Mouse (Mus musculus) lung, postnatal 0 days (tissue): Measurements from ENCODE around the gene Gm16181. TPM values are rescaled to one million over a fixed set of nuclear protein-coding genes. Genes with fewer than 3 reads are reported as not detected.

Source experiments
- ATAC-seq: fragments of 200-750 bp; cut with Nextera tagmentation; 2 replicates; pipeline ENCODE4 v1.8.0; 2017; ENCODE audit warnings: moderate library complexity
- DNase-seq: peaks from one replicate; pipeline ENCODE4 v3.0.0-alpha.2; 2016; ENCODE audit warnings: low spot score
- H3K27ac ChIP-seq: fragments of 300-500 bp; sonication (generic); 2 replicates; pipeline ENCODE4 v1.5.1; 2014; ENCODE audit warnings: antibody characterized with exemption, mild to moderate bottlenecking, low read length, mixed read lengths
- H3K27me3 ChIP-seq: fragments of 300-500 bp; sonication (generic); replicated peaks from 2 replicates; pipeline ENCODE4 v1.6.1; 2014; ENCODE audit warnings: low read length, mixed read lengths; ENCODE audit not compliant: insufficient read depth
- H3K36me3 ChIP-seq: fragments of 300-500 bp; sonication (generic); 2 replicates; pipeline ENCODE4 v1.6.1; 2014; ENCODE audit warnings: low read length, mixed read lengths; ENCODE audit not compliant: insufficient read depth
- H3K4me1 ChIP-seq: fragments of 300-500 bp; sonication (generic); 2 replicates; pipeline ENCODE4 v1.6.1; 2014; ENCODE audit warnings: antibody characterized with exemption, low read depth, low read length, mixed read lengths; ENCODE audit not compliant: insufficient read depth
- H3K4me2 ChIP-seq: fragments of 300-500 bp; sonication (generic); replicated peaks from 2 replicates; pipeline ENCODE4 v1.6.1; 2014; ENCODE audit warnings: low read depth, mild to moderate bottlenecking, low read length, moderate library complexity, mixed read lengths
- H3K4me3 ChIP-seq: fragments of 300-500 bp; sonication (generic); 2 replicates; pipeline ENCODE4 v1.5.1; 2014; ENCODE audit warnings: low read depth, low read length
- H3K9ac ChIP-seq: fragments of 300-500 bp; sonication (generic); replicated peaks from 2 replicates; pipeline ENCODE4 v1.6.1; 2014; ENCODE audit warnings: low read depth, mild to moderate bottlenecking
- H3K9me3 ChIP-seq: fragments of 300-500 bp; sonication (generic); 2 replicates; pipeline ENCODE4 v1.6.1; 2016; ENCODE audit warnings: low read length, mixed read lengths
- CTCF ChIP-seq: IDR thresholded peaks from 2 replicates; pipeline ENCODE4 v1.5.1; 2016; ENCODE audit warnings: antibody characterized with exemption, mild to moderate bottlenecking
- EP300 ChIP-seq: IDR thresholded peaks from 2 replicates; pipeline ENCODE4 v1.6.1; 2016; ENCODE audit warnings: antibody characterized with exemption, mild to moderate bottlenecking, control low read depth
- WGBS: fragments of 180-500 bp; shearing (Covaris S2); extraction: QIAGEN DNeasy Blood & Tissue Kit; methylation state at CpG from one replicate; pipeline ENCODE4 v1.1.7; 2014; 5-methylcytosine and 5-hydroxymethylcytosine counted together
- polyA plus RNA-seq: library from polyadenylated mRNA; unstranded; fragments of >200 nt; fragmentation: Nextera tagmentation; extraction: Ambion mirVana; gene quantifications from 2 replicates; pipeline ENCODE4 v1.2.1, GENCODE M21; 2015

Gm16181 gene
- polyA plus RNA-seq, 1 experiment from 2014 or later: not detected

DNA sequence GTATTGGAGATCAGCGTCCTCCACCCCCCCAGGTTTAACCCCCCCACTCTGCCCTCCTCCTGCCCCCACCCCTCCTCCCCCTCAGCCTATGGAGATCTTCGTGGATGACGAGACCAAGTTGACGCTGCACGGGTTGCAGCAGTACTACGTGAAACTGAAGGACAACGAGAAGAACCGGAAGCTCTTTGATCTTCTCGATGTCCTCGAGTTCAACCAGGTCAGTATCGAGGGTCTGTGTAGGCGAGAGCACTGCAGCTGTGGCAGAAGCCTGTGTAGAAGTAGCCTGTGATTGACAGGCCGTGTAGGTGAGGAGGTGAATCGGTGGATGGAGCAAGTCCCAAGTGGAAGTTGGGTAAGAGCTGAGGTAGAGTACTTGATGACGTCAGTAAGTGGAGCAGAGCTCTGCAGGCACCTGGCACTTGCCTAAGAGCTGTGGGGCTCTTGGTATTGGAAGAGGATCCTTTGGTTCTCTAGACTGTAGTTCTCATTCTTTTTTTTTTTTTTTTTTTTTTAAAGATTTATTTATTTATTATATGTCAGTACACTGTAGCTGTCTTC, 30.6 kb downstream of the Gm16181 start:
- Histone ChIP-seq H3K4me3 (no peak overlapping the region), H3K36me3 (peaks cover 39% of the 10 kb centered on the region), H3K4me1 (no peaks in the 10 kb centered on the region), H3K27me3 (no peaks in the 10 kb centered on the region), H3K9ac (no peak overlapping the region), H3K4me2 (no peak overlapping the region), H3K27ac (0 out of 2 replicates have a peak overlapping the region, but pooled peaks have one; percentile 51), H3K9me3 (no peaks in the 10 kb centered on the region)
- no peak for TF ChIP-seq CTCF
- no peak for TF ChIP-seq EP300
- WGBS: 48% methylated on average over 15 of the region's 15 CpGs
- peak; percentile 92 for DNase-seq
- ATAC-seq: peak; percentile 90

DNA sequence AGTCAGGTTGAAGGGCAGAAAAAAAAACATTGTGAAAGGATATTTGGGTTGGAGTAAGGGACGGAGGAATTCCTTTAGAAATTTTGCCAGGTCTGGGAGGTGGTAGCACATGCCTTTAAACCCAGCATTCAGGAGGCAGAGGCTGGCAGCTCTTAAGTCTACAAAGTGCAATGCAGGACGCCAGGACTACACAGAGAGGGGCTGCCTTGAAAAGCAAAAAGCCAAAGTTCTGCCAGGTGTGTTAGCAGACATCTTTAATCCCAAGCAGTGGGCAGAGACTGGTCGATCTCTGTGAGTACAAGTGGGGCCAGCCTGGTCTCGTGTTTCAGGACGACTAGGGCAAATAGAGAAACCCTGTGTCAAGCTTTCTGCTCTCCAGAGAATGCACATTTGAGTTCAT, 31.3 kb downstream of the Gm16181 start:
- DNase-seq (no peak), ATAC-seq (no peak)
- H3K4me2 ChIP-seq: no peak overlapping the region
- no peak overlapping the region for H3K4me3 ChIP-seq
- H3K36me3 ChIP-seq: peaks cover 32% of the 10 kb centered on the region
- WGBS: 70% methylated on average over 5 of the region's 5 CpGs
- no peaks in the 10 kb centered on the region for H3K27me3 ChIP-seq
- H3K4me1 ChIP-seq: no peaks in the 10 kb centered on the region
- TF ChIP-seq EP300 (no peak), CTCF (no peak)
- H3K9ac ChIP-seq: no peak overlapping the region
- no peaks in the 10 kb centered on the region for H3K9me3 ChIP-seq
- 0 out of 2 replicates have a peak overlapping the region, but pooled peaks have one; percentile 9 for H3K27ac ChIP-seq

DNA sequence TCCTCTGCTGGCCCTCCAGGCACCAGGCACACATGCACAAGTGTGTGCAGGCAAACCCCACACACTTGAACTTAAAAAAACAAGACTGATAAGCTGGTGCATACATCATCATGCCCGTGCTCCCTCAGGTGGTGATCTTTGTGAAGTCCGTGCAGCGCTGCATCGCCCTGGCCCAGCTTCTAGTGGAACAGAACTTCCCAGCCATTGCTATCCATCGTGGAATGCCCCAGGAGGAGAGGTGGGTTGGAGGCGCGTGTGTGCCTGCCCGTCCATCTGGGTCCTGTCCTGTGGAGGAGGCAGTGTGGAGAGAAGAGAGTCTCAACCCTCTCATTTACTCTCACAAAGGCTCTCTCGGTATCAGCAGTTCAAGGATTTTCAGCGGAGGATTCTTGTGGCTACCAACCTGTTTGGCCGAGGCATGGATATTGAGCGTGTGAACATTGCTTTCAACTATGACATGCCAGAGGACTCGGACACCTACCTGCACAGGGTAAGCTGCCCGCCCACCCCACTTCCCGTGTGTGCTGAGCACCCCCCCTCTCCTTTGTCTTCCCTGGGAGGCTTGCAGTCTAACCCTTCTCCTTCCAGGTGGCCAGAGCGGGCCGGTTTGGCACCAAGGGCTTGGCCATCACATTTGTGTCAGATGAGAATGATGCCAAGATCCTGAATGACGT, 32.1 kb downstream of the Gm16181 start:
- ATAC-seq (no peak), DNase-seq (no peak)
- Histone ChIP-seq H3K4me3 (no peak overlapping the region), H3K9me3 (no peaks in the 10 kb centered on the region), H3K27ac (0 out of 2 replicates have a peak overlapping the region, but pooled peaks have one; percentile 9), H3K4me2 (no peak overlapping the region), H3K36me3 (peaks cover 28% of the 10 kb centered on the region), H3K9ac (no peak overlapping the region), H3K4me1 (no peaks in the 10 kb centered on the region), H3K27me3 (no peaks in the 10 kb centered on the region)
- TF ChIP-seq EP300 (no peak), CTCF (no peak)
- WGBS: 72% methylated on average over 18 of the region's 18 CpGs

DNA sequence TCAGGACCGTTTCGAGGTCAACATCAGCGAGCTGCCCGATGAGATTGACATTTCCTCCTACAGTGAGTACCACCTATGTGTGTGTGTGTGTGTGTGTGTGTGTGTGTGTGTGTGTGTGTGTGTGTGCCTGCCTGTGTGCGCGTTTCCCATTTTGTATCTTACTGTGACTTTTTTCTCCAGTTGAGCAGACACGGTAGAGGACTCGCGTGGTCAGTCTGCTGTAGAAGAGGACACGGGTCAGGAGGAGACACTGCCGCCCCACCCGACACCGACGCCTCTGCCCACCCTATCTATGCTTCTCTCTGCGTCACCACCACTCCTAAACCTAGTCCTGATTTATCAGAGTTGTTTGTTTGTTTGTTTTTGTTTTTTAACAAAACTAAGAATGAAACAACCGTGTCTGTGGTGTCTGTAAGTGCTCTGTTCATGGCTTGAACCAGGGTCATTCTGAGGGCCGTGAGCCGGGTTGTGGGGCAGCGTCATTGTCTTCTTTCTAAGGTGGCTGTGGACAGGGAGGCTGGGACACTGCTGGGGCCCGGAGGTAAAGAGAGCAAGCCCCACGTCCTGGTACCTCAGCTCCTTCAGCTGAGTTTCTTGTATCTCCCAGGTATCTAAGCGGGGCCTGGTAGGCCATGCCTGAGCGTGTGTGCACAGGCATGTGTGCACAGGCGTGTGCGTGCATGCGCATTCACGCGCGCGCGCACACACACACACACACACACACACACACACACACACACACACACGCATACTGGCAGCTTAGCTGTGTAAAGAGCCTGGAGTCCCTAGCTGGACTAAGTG, 32.9 kb downstream of the Gm16181 start:
- Histone ChIP-seq H3K4me1 (no peaks in the 10 kb centered on the region), H3K36me3 (peaks cover 28% of the 10 kb centered on the region), H3K4me2 (no peak overlapping the region), H3K9ac (no peak overlapping the region), H3K4me3 (no peak overlapping the region), H3K27ac (no peak overlapping the region), H3K9me3 (no peaks in the 10 kb centered on the region), H3K27me3 (no peaks in the 10 kb centered on the region)
- 81% methylated on average over 30 of the region's 32 CpGs for WGBS
- DNase-seq: no peak
- no peak for ATAC-seq
- no peak for TF ChIP-seq EP300

DNA sequence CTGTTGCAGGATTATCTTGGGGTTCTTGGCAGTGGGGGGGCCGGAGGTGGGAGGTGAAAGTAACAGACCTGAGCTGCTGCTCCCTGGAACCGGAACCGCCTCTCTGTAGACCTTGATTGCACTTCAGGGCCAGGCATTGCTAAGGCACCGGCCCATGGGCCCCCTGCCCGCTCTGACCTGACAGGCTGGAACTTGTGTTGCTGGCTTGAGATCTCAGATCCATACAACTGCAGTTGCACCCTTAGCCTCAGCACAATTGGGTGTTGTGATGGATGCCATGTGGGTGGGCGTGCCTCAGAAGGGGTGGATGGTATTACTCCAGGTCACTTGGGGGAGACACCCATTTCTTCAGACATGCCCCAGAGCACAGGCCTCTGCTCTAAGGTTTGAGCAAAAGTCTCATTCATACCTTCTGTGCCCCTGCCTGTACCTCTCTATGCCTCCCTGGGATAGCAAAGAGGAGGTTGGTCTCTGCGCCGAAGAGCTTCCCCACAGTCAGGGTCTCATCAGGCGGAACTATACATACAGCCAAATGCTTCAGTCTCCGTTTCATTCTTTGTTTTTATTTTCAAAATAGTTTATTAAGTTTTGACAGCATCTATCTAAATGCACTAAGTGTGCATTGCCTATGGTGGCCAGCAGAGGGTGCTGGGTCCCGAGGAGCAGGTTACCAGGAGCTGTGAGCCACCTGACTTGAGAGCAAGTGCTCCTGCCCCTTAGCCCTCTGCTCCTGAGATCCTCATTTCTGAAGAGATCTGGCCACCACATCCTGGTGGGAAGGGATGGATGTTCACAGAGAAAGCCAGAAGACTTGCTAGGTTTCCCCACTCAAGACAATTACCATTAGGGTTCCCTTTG, 33.8 kb downstream of the Gm16181 start:
- peak; percentile 73 for DNase-seq
- TF ChIP-seq EP300 (no peak), CTCF (peak; percentile 86)
- no peak overlapping the region for H3K9ac ChIP-seq
- peaks cover 19% of the 10 kb centered on the region for H3K36me3 ChIP-seq
- no peaks in the 10 kb centered on the region for H3K9me3 ChIP-seq
- no peak overlapping the region for H3K27ac ChIP-seq
- ATAC-seq: no peak
- WGBS: 51% methylated on average over 11 of the region's 11 CpGs
- H3K4me3 ChIP-seq: no peak overlapping the region
- no peaks in the 10 kb centered on the region for H3K27me3 ChIP-seq
- H3K4me2 ChIP-seq: no peak overlapping the region
- H3K4me1 ChIP-seq: no peaks in the 10 kb centered on the region
